Mouse (Mus musculus) midbrain, embryonic 14.5 days (tissue): Measurements from ENCODE around the gene Sez6. TPM values are rescaled to one million over a fixed set of nuclear protein-coding genes. Genes with fewer than 3 reads are reported as not detected.

ENCODE experiments used
- ATAC-seq: fragments of 200-750 bp; cut with Nextera tagmentation; 2 replicates; pipeline ENCODE4 v1.8.0; 2017; ENCODE audit warnings: moderate number of reproducible peaks, moderate library complexity; ENCODE audit not compliant: low FRiP score, low TSS enrichment
- DNase-seq: peaks from one replicate; pipeline ENCODE4 v3.0.0-alpha.2; 2015
- H3K27ac ChIP-seq: fragments of 300-500 bp; sonication (generic); replicated peaks from 2 replicates; pipeline ENCODE4 v1.5.1; 2014; ENCODE audit warnings: mild to moderate bottlenecking, low read depth, low read length, moderate library complexity
- H3K27me3 ChIP-seq: fragments of 300-500 bp; sonication (generic); 2 replicates; pipeline ENCODE4 v1.6.1; 2014; ENCODE audit warnings: low read length, control low read depth, mixed read lengths; ENCODE audit not compliant: control insufficient read depth, insufficient read depth
- H3K36me3 ChIP-seq: fragments of 300-500 bp; sonication (generic); 2 replicates; pipeline ENCODE4 v1.6.1; 2014; ENCODE audit warnings: low read length, control low read depth; ENCODE audit not compliant: control insufficient read depth, insufficient read depth
- H3K4me1 ChIP-seq: fragments of 300-500 bp; sonication (generic); 2 replicates; pipeline ENCODE4 v1.6.1; 2014; ENCODE audit warnings: mild to moderate bottlenecking, antibody characterized with exemption, low read length, control low read depth; ENCODE audit not compliant: control insufficient read depth, insufficient read depth
- H3K4me2 ChIP-seq: fragments of 300-500 bp; sonication (generic); 2 replicates; pipeline ENCODE4 v1.6.1; 2014; ENCODE audit warnings: mild to moderate bottlenecking, low read length, moderate library complexity
- H3K4me3 ChIP-seq: fragments of 300-500 bp; sonication (generic); replicated peaks from 2 replicates; pipeline ENCODE4 v1.5.1; 2014; ENCODE audit warnings: low read depth, low read length
- H3K9ac ChIP-seq: fragments of 300-500 bp; sonication (generic); replicated peaks from 2 replicates; pipeline ENCODE4 v1.6.1; 2014; ENCODE audit warnings: mild to moderate bottlenecking, low read length, moderate library complexity
- H3K9me3 ChIP-seq: fragments of 300-500 bp; sonication (generic); 2 replicates; pipeline ENCODE4 v1.6.1; 2016; ENCODE audit warnings: low read length, control low read depth, mixed read lengths; ENCODE audit not compliant: control insufficient read depth
- WGBS: fragments of 180-500 bp; shearing (Covaris S2); extraction: QIAGEN DNeasy Blood & Tissue Kit; methylation state at CpG from one replicate; pipeline ENCODE4 v1.1.7; 2014; 5-methylcytosine and 5-hydroxymethylcytosine counted together
- polyA plus RNA-seq: library from polyadenylated mRNA; unstranded; fragments of >200 nt; fragmentation: Nextera tagmentation; extraction: Ambion mirVana; gene quantifications from 2 replicates; pipeline ENCODE4 v1.2.1, GENCODE M21; 2014

The Sez6 gene
- polyA plus RNA-seq, 1 experiment from 2014 or later: 121 TPM

DNA sequence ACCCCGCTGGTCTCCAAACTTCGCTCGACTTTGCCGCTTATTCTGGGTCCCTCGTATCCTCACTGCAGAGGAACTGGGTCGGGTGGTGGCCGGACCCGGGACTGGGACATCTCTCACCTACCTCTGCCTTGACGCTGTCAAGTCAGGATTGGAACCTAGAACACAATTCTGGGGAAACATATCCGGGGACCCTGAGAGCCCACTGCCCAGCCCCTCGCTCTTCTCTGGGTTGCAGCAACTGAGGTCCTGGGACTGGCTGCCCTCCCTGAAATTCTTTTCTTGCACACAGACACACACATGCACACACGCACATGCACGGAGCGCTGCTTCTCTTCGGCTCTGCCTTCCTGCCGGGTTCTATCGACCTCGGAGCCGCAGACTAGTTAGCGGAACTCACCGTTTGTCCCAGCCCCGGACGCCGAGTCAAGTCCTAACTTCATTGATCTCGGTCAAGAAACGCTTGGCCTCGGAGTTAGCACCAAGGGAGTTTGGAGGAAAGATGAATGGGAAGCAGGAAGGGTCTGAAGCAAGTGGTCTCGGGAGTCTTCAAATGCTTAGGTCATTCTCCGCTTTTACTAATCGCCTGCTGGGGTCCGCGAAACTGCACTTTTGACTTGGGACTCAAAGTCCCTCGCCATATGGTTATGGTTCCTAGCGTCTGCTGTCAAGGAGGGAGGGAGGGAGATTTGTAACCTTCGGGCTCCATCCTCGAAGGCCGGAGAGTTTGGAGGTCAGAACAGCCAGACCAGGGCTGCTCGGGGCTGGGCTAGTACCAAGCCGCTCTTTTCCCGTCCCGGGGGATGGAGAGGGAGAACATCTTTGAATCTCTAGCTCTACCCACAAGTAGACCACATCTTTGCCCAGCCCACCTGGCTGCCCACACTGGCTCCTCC is 1.2 kb downstream of the Sez6 start:
- H3K9ac ChIP-seq: peak overlapping the region; percentile 92
- WGBS: under 1% methylated on average over 41 of the region's 41 CpGs
- no peak for ATAC-seq
- DNase-seq: peak; percentile 60
- no peaks in the 10 kb centered on the region for H3K36me3 ChIP-seq
- H3K4me3 ChIP-seq: peak overlapping the region; percentile 84
- H3K27ac ChIP-seq: peak overlapping the region; percentile 93
- H3K4me2 ChIP-seq: peak overlapping the region; percentile 87
- H3K4me1 ChIP-seq: peaks cover 62% of the 10 kb centered on the region
- peaks cover 20% of the 10 kb centered on the region for H3K27me3 ChIP-seq
- H3K9me3 ChIP-seq: no peaks in the 10 kb centered on the region

DNA sequence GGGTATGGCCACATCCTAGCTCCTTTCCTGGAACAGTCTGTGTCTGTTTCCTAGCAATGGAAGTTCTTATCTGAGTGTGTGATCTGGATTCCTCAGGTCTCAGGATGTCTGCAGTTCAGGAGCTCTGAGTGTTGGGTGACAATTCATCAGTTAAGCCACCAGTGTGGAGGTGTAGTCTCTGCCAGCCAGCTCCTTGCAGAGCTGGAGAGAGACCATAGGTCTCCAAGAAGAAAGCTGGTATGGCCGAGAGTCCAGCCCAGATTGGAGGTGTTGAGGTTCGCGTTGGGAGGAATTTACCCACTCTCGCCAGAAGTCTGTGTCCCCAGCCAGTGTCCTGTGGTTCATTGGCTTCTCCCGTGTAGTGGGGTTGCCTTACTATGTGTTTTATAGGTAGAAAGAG is 2.0 kb downstream of the Sez6 start:
- H3K4me3 ChIP-seq: peak overlapping the region; percentile 84
- no peak for ATAC-seq
- peak overlapping the region; percentile 87 for H3K4me2 ChIP-seq
- H3K9ac ChIP-seq: peak overlapping the region; percentile 92
- peak overlapping the region; percentile 93 for H3K27ac ChIP-seq
- no peaks in the 10 kb centered on the region for H3K36me3 ChIP-seq
- 46% methylated on average over 5 of the region's 5 CpGs for WGBS
- peaks cover 20% of the 10 kb centered on the region for H3K27me3 ChIP-seq
- no peaks in the 10 kb centered on the region for H3K9me3 ChIP-seq
- peaks cover 64% of the 10 kb centered on the region for H3K4me1 ChIP-seq
- no peak for DNase-seq

DNA sequence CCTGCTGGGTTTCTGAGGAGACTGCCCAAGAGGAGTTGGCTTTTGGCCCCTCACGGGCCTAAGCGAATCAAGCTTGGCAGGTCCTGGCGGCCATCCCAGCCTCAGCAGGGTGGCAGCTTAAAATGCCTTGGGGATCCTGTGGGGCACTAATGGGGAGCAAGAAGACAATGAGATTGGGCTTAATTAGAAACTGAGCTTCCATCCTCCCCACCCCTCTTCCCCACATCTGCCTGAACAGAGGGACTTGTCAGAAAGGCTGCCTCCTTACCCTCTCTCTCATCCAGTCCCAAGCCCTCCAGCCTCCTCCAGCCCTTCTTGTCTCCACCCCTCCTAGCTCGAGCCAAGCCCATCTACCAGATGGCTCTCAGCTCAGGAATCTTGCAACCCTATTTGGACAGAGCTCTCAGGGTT is 3.5 kb downstream of the Sez6 start:
- 1% methylated on average over 4 of the region's 4 CpGs for WGBS
- H3K4me1 ChIP-seq: peaks cover 69% of the 10 kb centered on the region
- H3K36me3 ChIP-seq: no peaks in the 10 kb centered on the region
- no peaks in the 10 kb centered on the region for H3K9me3 ChIP-seq
- peak overlapping the region; percentile 45; the same call in 1 of the 2 replicates for H3K27ac ChIP-seq
- peak overlapping the region; percentile 84 for H3K4me3 ChIP-seq
- DNase-seq (no peak), ATAC-seq (no peak)
- peak overlapping the region; percentile 92; the same call in 1 of the 2 replicates for H3K9ac ChIP-seq
- peak overlapping the region; percentile 87 for H3K4me2 ChIP-seq
- peaks cover 20% of the 10 kb centered on the region for H3K27me3 ChIP-seq

DNA sequence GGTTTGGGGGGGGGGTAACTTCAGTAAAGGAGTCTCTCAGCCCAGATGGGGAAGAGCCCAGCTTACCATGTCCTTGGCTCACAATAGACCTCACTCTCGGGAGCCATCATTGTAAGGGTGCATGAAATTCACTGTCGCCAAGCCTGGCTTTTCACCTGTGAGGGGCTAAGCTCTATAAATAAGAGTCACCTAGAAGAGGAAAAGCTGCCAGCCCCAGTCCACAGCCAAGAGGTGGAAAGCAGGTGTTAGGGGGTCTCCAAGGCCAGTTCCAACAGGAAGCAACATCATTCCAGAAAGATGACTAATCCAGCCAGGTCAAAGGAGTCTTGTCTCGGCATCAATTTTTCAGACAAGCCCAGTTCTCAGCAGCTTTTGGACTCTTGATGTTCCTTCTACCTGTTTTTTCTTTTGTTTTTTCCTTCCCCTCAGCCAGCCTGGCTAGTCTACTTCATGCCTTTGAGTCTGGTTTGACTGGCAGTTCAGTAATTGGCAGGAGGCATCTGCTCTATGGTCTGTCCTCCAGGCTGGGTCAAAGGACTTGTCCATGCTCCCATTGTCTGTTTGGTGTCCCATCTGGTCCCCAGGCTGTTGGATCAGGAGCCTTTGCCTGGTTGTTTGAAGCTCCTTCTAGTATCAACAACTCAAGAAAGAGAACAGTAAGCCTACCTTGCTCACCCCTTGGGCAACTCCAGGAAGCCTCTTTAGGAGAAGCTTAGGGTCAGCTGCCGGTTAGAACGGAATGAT is 4.1 kb downstream of the Sez6 start:
- Histone ChIP-seq H3K9me3 (no peaks in the 10 kb centered on the region), H3K4me1 (peaks cover 64% of the 10 kb centered on the region), H3K9ac (peak overlapping the region; percentile 92; the same call in 1 of the 2 replicates), H3K27me3 (peaks cover 20% of the 10 kb centered on the region), H3K4me3 (peak overlapping the region; percentile 84), H3K36me3 (no peaks in the 10 kb centered on the region), H3K27ac (0 out of 2 replicates have a peak overlapping the region, but pooled peaks have one; percentile 22), H3K4me2 (peak overlapping the region; percentile 87)
- 51% methylated on average over 5 of the region's 5 CpGs for WGBS
- no peak for DNase-seq
- no peak for ATAC-seq

DNA sequence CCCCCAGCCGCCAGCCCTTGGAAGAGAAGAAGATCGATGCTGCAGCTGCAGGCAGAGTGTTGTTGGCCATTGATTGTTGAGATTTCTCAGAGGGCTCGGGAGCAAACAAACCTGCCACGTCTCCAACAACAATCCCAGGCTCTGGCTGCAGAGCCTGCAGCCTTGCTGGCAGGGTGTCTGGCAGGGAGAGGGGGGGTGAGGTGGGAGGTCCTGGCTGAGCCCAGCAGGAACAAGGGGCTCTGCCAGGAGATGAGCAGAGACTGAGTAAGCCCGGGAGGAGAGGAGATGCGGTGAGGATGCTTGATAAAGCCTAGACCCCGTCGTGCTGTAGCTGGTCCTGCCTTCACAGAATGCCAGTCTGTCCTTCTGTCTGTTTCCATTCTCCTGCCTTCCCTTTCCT is 6.2 kb downstream of the Sez6 start:
- no peaks in the 10 kb centered on the region for H3K9me3 ChIP-seq
- no peak overlapping the region; the same call in 1 of the 2 replicates for H3K9ac ChIP-seq
- DNase-seq: no peak
- peak overlapping the region; percentile 37 for H3K4me2 ChIP-seq
- H3K4me3 ChIP-seq: 0 out of 2 replicates have a peak overlapping the region, but pooled peaks have one; percentile 8
- whole genome bisulfite sequencing: 11% methylated on average over 8 of the region's 8 CpGs
- no peak for ATAC-seq
- H3K27ac ChIP-seq: peak overlapping the region; percentile 57
- peaks cover 60% of the 10 kb centered on the region for H3K4me1 ChIP-seq
- H3K36me3 ChIP-seq: no peaks in the 10 kb centered on the region
- peaks cover 20% of the 10 kb centered on the region for H3K27me3 ChIP-seq

DNA sequence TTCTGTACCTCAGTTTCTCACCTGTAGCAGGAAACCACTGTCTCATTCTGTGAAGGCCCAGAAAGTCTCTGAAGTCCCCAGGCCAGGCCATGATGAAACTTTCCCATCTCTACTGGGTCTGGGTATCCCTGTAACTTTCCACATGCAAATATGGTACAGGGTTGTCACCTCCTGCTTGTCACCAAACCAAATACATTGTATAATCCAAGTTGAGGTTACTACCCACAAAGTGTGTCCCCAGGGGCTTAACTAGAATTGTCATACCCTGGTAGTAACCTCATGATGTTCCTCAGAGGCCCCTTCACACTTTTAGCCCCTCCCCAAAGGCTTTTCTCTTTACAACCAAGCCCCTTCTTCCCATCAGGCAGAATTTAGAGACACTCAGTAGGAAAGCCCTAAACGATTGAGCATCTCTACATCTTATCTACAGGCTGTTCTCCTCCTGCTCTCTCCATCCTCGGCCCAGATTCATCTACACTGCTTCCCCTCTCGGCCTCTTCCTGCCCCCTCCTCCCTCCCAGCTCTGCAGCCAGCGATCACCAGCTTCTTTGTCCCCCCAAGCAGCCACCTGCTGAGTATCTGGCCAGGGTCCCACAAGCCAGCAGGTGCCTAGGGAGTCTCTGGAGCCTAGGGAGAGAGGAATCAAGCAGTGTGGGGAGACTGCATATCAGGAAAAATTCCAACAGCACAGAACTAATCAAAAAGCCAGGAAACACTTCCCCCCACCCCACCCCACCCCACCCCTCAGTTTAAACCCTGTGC is 7.2 kb downstream of the Sez6 start:
- H3K9me3 ChIP-seq: no peaks in the 10 kb centered on the region
- WGBS: 13% methylated on average over 4 of the region's 4 CpGs
- peaks cover 20% of the 10 kb centered on the region for H3K27me3 ChIP-seq
- H3K4me3 ChIP-seq: no peak overlapping the region
- H3K36me3 ChIP-seq: no peaks in the 10 kb centered on the region
- DNase-seq: no peak
- no peak overlapping the region for H3K27ac ChIP-seq
- no peak for ATAC-seq
- H3K4me1 ChIP-seq: peaks cover 58% of the 10 kb centered on the region
- no peak overlapping the region for H3K4me2 ChIP-seq
- no peak overlapping the region for H3K9ac ChIP-seq

DNA sequence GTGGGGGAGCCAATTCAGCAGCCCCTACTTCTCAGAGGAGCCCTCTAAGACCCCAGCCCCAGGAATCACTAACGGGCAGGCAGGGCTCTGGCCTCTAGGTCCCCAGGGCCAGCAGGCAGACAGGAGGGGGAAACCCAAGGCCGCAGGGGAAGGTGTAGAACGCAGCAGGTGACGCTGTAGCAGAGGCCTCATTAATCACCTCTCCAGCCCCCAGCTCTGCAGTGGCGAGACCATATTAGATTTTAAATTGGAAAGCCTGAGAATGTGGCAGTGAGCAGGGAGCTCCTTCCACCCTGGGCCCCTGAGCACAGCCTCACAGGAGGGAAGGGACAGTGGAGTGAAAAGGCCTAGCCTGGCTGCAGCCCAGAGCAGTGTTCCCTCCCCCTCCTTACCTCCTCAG is 11.6 kb downstream of the Sez6 start:
- peak overlapping the region; percentile 29; the same call in 1 of the 2 replicates for H3K9ac ChIP-seq
- 12% methylated on average over 5 of the region's 5 CpGs for WGBS
- H3K4me2 ChIP-seq: no peak overlapping the region
- peak; percentile 31 for DNase-seq
- no peak for ATAC-seq
- H3K4me1 ChIP-seq: peaks cover 27% of the 10 kb centered on the region
- peak overlapping the region; percentile 70 for H3K27ac ChIP-seq
- no peaks in the 10 kb centered on the region for H3K36me3 ChIP-seq
- H3K27me3 ChIP-seq: no peaks in the 10 kb centered on the region
- H3K9me3 ChIP-seq: no peaks in the 10 kb centered on the region
- H3K4me3 ChIP-seq: no peak overlapping the region

DNA sequence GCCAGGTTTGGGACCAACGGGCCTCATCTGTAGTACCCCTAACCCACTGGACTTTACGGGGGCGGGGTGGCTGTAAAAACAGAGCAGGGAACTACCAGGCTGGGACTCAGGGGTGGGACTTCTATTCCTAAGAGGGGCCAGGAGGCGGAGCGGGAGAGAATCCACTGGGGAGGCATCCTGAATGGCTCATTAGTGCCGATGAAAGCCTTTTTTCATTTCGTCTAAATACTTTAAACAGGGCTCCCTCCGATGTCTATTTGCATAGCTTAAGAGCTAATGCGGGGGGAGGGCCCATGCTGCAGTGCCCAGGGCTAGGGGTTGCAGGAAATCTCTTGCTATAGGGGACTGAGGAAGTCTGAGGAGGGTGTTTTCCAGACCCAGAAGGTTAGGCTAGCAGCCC is 17.3 kb downstream of the Sez6 start:
- Histone ChIP-seq H3K9me3 (no peaks in the 10 kb centered on the region), H3K4me1 (peaks cover 25% of the 10 kb centered on the region), H3K27ac (peak overlapping the region; percentile 9; the same call in 1 of the 2 replicates), H3K4me3 (no peak overlapping the region), H3K4me2 (peak overlapping the region; percentile 18; the same call in 1 of the 2 replicates), H3K9ac (no peak overlapping the region), H3K27me3 (no peaks in the 10 kb centered on the region; the same call in 1 of the 2 replicates), H3K36me3 (no peaks in the 10 kb centered on the region)
- 3% methylated on average over 9 of the region's 9 CpGs for WGBS
- DNase-seq (peak; percentile 79), ATAC-seq (0 out of 2 replicates have a peak, but pooled peaks have one; percentile 31)
